Mouse (Mus musculus) cerebellum, adult 2 months (tissue): Measurements from ENCODE around the gene Foxo3.

ENCODE experiments used
- CTCF ChIP-seq: fragments of 200-500 bp; IDR thresholded peaks from 2 replicates; pipeline ENCODE4 v1.5.1; 2011; ENCODE audit warnings: low read depth, mild to moderate bottlenecking, control low read depth, low read length, moderate library complexity, borderline replicate concordance; ENCODE audit not compliant: insufficient read depth
- POLR2A ChIP-seq: fragments of 200-500 bp; IDR thresholded peaks from 2 replicates; pipeline ENCODE4 v1.6.1; 2011; ENCODE audit warnings: low read length, control low read depth, borderline replicate concordance; ENCODE audit not compliant: insufficient read depth

DNA sequence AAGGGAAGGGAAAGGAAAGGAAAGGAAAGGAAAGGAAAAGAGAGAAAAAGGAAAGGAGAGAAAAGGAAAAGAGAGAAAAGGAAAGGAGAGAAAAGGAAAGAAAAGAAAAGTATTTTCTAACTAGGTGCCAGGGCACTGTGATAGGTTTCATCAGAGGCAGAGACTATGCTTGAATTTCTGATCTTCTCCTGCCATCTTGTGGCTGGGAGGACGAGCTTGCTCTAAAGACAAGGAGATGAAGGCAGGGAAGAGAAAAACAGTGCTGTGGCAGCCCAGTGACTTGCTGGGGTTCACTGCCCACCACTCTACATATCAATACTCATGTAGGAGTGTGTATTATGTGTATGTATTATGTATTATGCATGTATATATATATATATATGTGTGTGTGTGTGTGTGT is 18.5 kb upstream of the Foxo3 start:
- TF ChIP-seq CTCF (peak; percentile 89), POLR2A (no peak)
